Mouse (Mus musculus) C2C12 (cell line): ENCODE measurements around the gene Chkb.

ENCODE experiments used
- CEBPB ChIP-seq: IDR thresholded peaks from one replicate; pipeline ENCODE4 v1.6.1; 2011; ENCODE audit warnings: low read depth, mild to moderate bottlenecking, control low read depth, moderate library complexity
- CTCF ChIP-seq: IDR thresholded peaks from one replicate; pipeline ENCODE4 v1.5.1; 2011; ENCODE audit not compliant: control insufficient read depth, insufficient read depth, insufficient read length

- no peak for TF ChIP-seq CTCF
- no peak for TF ChIP-seq CEBPB
Observed at GRCm38 (mm10) chr15:89460298-89460697, 30.6 kb upstream of the Chkb start.
